Mouse (Mus musculus): ENCODE measurements around the gene Lrrfip2. TPM values are rescaled to one million over a fixed set of nuclear protein-coding genes. Genes with fewer than 3 reads are reported as not detected.

Gene Lrrfip2
- polyA plus RNA-seq, 1 experiment from 2014 or later: 52.8 TPM

GRCm38 (mm10) chr9:111247682-111248246, 130.4 kb downstream of the Lrrfip2 start:
- Histone ChIP-seq H3K27me3 (no peaks in the 10 kb centered on the region), H3K4me2 (no peak overlapping the region), H3K36me3 (replicated peaks) (peaks cover 64% of the 10 kb centered on the region), H3K9me3 (no peaks in the 10 kb centered on the region), H3K9ac (no peak overlapping the region), H3K27ac (no peak overlapping the region), H3K4me3 (replicated peaks) (no peak overlapping the region), H3K4me1 (no peaks in the 10 kb centered on the region)
- no peak for ATAC-seq (ENCODE audit: low FRiP score)
- WGBS: 88% methylated on average over 3 of the region's 3 CpGs

- H3K36me3 ChIP-seq (replicated peaks): peaks cover 74% of the 10 kb centered on the region
- H3K9me3 ChIP-seq: no peaks in the 10 kb centered on the region
- H3K4me3 ChIP-seq (replicated peaks): no peak overlapping the region
- no peak for ATAC-seq (ENCODE audit: low FRiP score)
- 84% methylated on average over 7 of the region's 7 CpGs for WGBS
- no peak overlapping the region for H3K4me2 ChIP-seq
- H3K27me3 ChIP-seq: no peaks in the 10 kb centered on the region
- H3K4me1 ChIP-seq: no peaks in the 10 kb centered on the region
- no peak overlapping the region for H3K9ac ChIP-seq
- H3K27ac ChIP-seq: no peak overlapping the region
Observed at GRCm38 (mm10) chr9:111252161-111252869, 134.9 kb downstream of the Lrrfip2 start.

GRCm38 (mm10) chr9:111260360-111260985, 143.1 kb downstream of the Lrrfip2 start:
- no peaks in the 10 kb centered on the region for H3K9me3 ChIP-seq
- H3K9ac ChIP-seq: no peak overlapping the region
- H3K4me3 ChIP-seq (replicated peaks): no peak overlapping the region
- peaks cover 71% of the 10 kb centered on the region for H3K36me3 ChIP-seq (replicated peaks)
- ATAC-seq (ENCODE audit: low FRiP score): no peak
- H3K27me3 ChIP-seq: no peaks in the 10 kb centered on the region
- WGBS: 48% methylated on average over 1 of the region's 1 CpGs
- H3K27ac ChIP-seq: no peak overlapping the region
- no peak overlapping the region for H3K4me2 ChIP-seq
- H3K4me1 ChIP-seq: no peaks in the 10 kb centered on the region

GRCm38 (mm10) chr9:111261356-111261755, 144.0 kb downstream of the Lrrfip2 start:
- peaks cover 68% of the 10 kb centered on the region for H3K36me3 ChIP-seq (replicated peaks)
- WGBS: 89% methylated on average over 4 of the region's 4 CpGs
- no peak overlapping the region for H3K27ac ChIP-seq
- H3K9ac ChIP-seq: no peak overlapping the region
- H3K4me1 ChIP-seq: no peaks in the 10 kb centered on the region
- no peak for ATAC-seq (ENCODE audit: low FRiP score)
- H3K4me3 ChIP-seq (replicated peaks): no peak overlapping the region
- no peaks in the 10 kb centered on the region for H3K9me3 ChIP-seq
- no peak overlapping the region for H3K4me2 ChIP-seq
- H3K27me3 ChIP-seq: no peaks in the 10 kb centered on the region

- ATAC-seq (ENCODE audit: low FRiP score): no peak
- no peaks in the 10 kb centered on the region for H3K9me3 ChIP-seq
- H3K27ac ChIP-seq: no peak overlapping the region
- no peak overlapping the region for H3K4me3 ChIP-seq (replicated peaks)
- H3K9ac ChIP-seq: no peak overlapping the region
- peaks cover 30% of the 10 kb centered on the region for H3K36me3 ChIP-seq (replicated peaks)
- 95% methylated on average over 2 of the region's 2 CpGs for WGBS
- H3K4me2 ChIP-seq: no peak overlapping the region
- H3K27me3 ChIP-seq: no peaks in the 10 kb centered on the region
- peaks cover 15% of the 10 kb centered on the region for H3K4me1 ChIP-seq
Observed at GRCm38 (mm10) chr9:111267998-111268397, 150.6 kb downstream of the Lrrfip2 start.

GRCm38 (mm10) chr9:111270606-111271005, 153.2 kb downstream of the Lrrfip2 start:
- WGBS: 15% methylated on average over 5 of the region's 5 CpGs
- no peak for ATAC-seq (ENCODE audit: low FRiP score)
- no peaks in the 10 kb centered on the region for H3K9me3 ChIP-seq
- peak overlapping the region; percentile 91 for H3K27ac ChIP-seq
- H3K36me3 ChIP-seq (replicated peaks): 0 out of 2 replicates have a peak, but pooled peaks cover 22% of the 10 kb centered on the region
- peaks cover 37% of the 10 kb centered on the region for H3K4me1 ChIP-seq
- H3K9ac ChIP-seq: peak overlapping the region; percentile 74
- H3K27me3 ChIP-seq: no peaks in the 10 kb centered on the region
- H3K4me2 ChIP-seq: peak overlapping the region; percentile 65
- H3K4me3 ChIP-seq (replicated peaks): peak overlapping the region; percentile 76

GRCm38 (mm10) chr9:111271056-111271433, 153.7 kb downstream of the Lrrfip2 start:
- Histone ChIP-seq H3K4me3 (replicated peaks) (peak overlapping the region; percentile 76), H3K4me1 (peaks cover 41% of the 10 kb centered on the region), H3K36me3 (replicated peaks) (0 out of 2 replicates have a peak, but pooled peaks cover 22% of the 10 kb centered on the region), H3K27me3 (no peaks in the 10 kb centered on the region), H3K4me2 (peak overlapping the region; percentile 65), H3K9ac (peak overlapping the region; percentile 74), H3K9me3 (no peaks in the 10 kb centered on the region), H3K27ac (peak overlapping the region; percentile 91)
- peak; percentile 78 for ATAC-seq (ENCODE audit: low FRiP score)
- WGBS: under 1% methylated on average over 32 of the region's 32 CpGs

GRCm38 (mm10) chr9:111271434-111272160, 154.2 kb downstream of the Lrrfip2 start, which contains the start of the genes Mlh1 and Epm2aip1:
Gene Mlh1 (minus strand): TSS chr9:111271791.
Gene Epm2aip1 (plus strand): TSS chr9:111271929.
- H3K4me2 ChIP-seq: peak within 1 kb of the TSS; percentile 86
- H3K36me3 ChIP-seq (replicated peaks): peaks cover 19% of the 10 kb centered on the region
- peak within 1 kb of the TSS; percentile 76 for H3K4me3 ChIP-seq (replicated peaks)
- ATAC-seq (ENCODE audit: low FRiP score): peak; percentile 99
- no peaks in the 10 kb centered on the region for H3K27me3 ChIP-seq
- peaks cover 45% of the 10 kb centered on the region for H3K4me1 ChIP-seq
- under 1% methylated on average over 64 of the region's 64 CpGs for WGBS
- H3K27ac ChIP-seq: peak within 1 kb of the TSS; percentile 95
- H3K9ac ChIP-seq: peak within 1 kb of the TSS; percentile 91
- H3K9me3 ChIP-seq: no peaks in the 10 kb centered on the region

- no peaks in the 10 kb centered on the region for H3K9me3 ChIP-seq
- H3K36me3 ChIP-seq (replicated peaks): peaks cover 17% of the 10 kb centered on the region
Observed at GRCm38 (mm10) chr9:111272356-111272755, 155.0 kb downstream of the Lrrfip2 start.

GRCm38 (mm10) chr9:111272996-111273785, 155.8 kb downstream of the Lrrfip2 start:
- Histone ChIP-seq H3K27ac (no peak overlapping the region; the same call in 1 of the 2 replicates), H3K9ac (peak overlapping the region; percentile 91), H3K4me3 (replicated peaks) (peak overlapping the region; percentile 76), H3K27me3 (no peaks in the 10 kb centered on the region), H3K4me2 (peak overlapping the region; percentile 86), H3K9me3 (no peaks in the 10 kb centered on the region), H3K4me1 (peaks cover 47% of the 10 kb centered on the region), H3K36me3 (replicated peaks) (peaks cover 22% of the 10 kb centered on the region)
- 83% methylated on average over 15 of the region's 15 CpGs for WGBS
- ATAC-seq (ENCODE audit: low FRiP score): no peak

More at GRCm38 (mm10) chr9:111272356-111272755, 155.0 kb downstream of the Lrrfip2 start:
- Histone ChIP-seq H3K4me1 (peaks cover 47% of the 10 kb centered on the region), H3K4me3 (replicated peaks) (peak overlapping the region; percentile 76), H3K27ac (peak overlapping the region; percentile 95), H3K9ac (peak overlapping the region; percentile 91), H3K4me2 (peak overlapping the region; percentile 86), H3K27me3 (no peaks in the 10 kb centered on the region)
- ATAC-seq (ENCODE audit: low FRiP score): no peak
- WGBS: 13% methylated on average over 19 of the region's 19 CpGs

GRCm38 (mm10) chr9:111273958-111274357, 156.6 kb downstream of the Lrrfip2 start:
- Histone ChIP-seq H3K27ac (no peak overlapping the region), H3K4me3 (replicated peaks) (no peak overlapping the region), H3K4me2 (peak overlapping the region; percentile 86), H3K9me3 (no peaks in the 10 kb centered on the region), H3K4me1 (peaks cover 47% of the 10 kb centered on the region), H3K36me3 (replicated peaks) (peaks cover 30% of the 10 kb centered on the region), H3K9ac (no peak overlapping the region), H3K27me3 (no peaks in the 10 kb centered on the region)
- no peak for ATAC-seq (ENCODE audit: low FRiP score)
- WGBS: 96% methylated on average over 1 of the region's 1 CpGs
